8 mouse cellular contexts compared by ENCODE assay signal in the genomic region with DNA sequence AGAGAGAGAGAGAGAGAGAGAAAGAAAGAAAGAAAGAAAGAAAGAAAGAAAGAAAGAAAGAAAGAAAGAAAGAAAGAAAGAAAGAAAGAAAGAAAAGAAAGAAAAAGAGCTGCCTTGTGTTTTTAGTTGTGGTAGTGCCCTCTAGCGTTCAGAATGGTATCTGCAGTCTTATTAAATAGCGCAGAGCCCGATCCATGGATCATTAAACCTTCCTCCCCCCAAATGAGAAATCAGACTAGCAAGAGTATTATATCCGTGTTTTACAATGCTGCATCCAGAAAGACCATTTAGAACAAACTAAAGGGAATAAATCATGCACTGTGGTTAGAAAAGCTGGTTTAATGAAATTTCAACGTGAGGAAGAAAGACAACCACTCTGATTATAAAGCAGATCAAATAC. TPM values are rescaled to one million over a fixed set of nuclear protein-coding genes. Genes with fewer than 3 reads are reported as not detected.
DNase-seq lines count a peak whose midpoint lies in the region; TF ChIP-seq lines count a peak whose summit lies in the region.
"Had no signal": no experiment of that assay in that cellular context is flagged by ENCODE, and none has a peak within 500 bp of the region (broad histone marks: within the 10 kb centered on the region; RNA-seq: fewer than 3 reads in every experiment).

No protein-coding gene starts in this region.

- no peak overlapping the region for H3K27ac ChIP-seq in left cerebral cortex, adult 2 months
- H3K27ac ChIP-seq in MEL (ENCODE audit: control insufficient read depth, low read depth, low read length), result no peak overlapping the region

- H3K36me3 ChIP-seq in MEL (ENCODE audit: control insufficient read depth in 1 of 2, insufficient read depth in 2 of 2, low read length in 2 of 2), result no peaks in the 10 kb centered on the region

- TF ChIP-seq EP300 in MEL (IDR thresholded peaks at IDR 0.05; ENCODE audit: low read depth in 1 of 2, low read length in 2 of 2), result no peak

- no peak for TF ChIP-seq POLR2A in MEL (IDR thresholded peaks at IDR 0.05; ENCODE audit: control insufficient read depth in 1 of 2, insufficient read depth in 1 of 2, low read depth in 1 of 2, low read length in 2 of 2, poor library complexity in 1 of 2)

- H3K4me3 ChIP-seq in left cerebral cortex, adult 2 months, result no peak overlapping the region
- H3K4me3 ChIP-seq in MEL (ENCODE audit: control insufficient read depth in 1 of 2, insufficient read depth in 1 of 2, low read depth in 2 of 2, low read length in 2 of 2), result no peak overlapping the region
- H3K4me3 ChIP-seq: erythroblast, embryonic 14.5 days had no signal

- H3K9me3 ChIP-seq in MEL (replicated peaks; ENCODE audit: insufficient read depth, low read length), result no peaks in the 10 kb centered on the region

- H3K9ac ChIP-seq in MEL (ENCODE audit: control insufficient read depth, low read depth, low read length, poor library complexity, severe bottlenecking), result no peak overlapping the region

- no peaks in the 10 kb centered on the region for H3K27me3 ChIP-seq in MEL (ENCODE audit: control insufficient read depth in 1 of 2, insufficient read depth in 2 of 2, low read length in 2 of 2)

- H3K4me1 ChIP-seq in MEL (ENCODE audit: control insufficient read depth in 1 of 2, insufficient read depth in 2 of 2, low read length in 2 of 2), result no peaks in the 10 kb centered on the region

- peak; percentile 60 for TF ChIP-seq RAD21 in MEL (IDR thresholded peaks at IDR 0.05; ENCODE audit: low read depth, low read length)

- no peaks in the 10 kb centered on the region for H3K79me2 ChIP-seq in MEL (ENCODE audit: control insufficient read depth, insufficient read depth, low read length, poor library complexity)

- peak; percentile 65 for TF ChIP-seq CTCF in left cerebral cortex, adult 2 months (IDR thresholded peaks at IDR 0.05)
- peak; percentile 30 to 61 (median 51) for TF ChIP-seq CTCF in MEL (IDR thresholded peaks at IDR 0.05 in 2 of 3, conservative IDR thresholded peaks at IDR 0.05 in 1 of 3; ENCODE audit: control insufficient read depth in 1 of 3, insufficient read depth in 1 of 3, low read depth in 2 of 3, low read length in 3 of 3, poor library complexity in 1 of 3, severe bottlenecking in 1 of 3)

- intact Hi-C loops in left cerebral cortex, adult 2 months (cut with DNase I), result loop anchor here (2.0 to 10.0 kb wide), 4 partner anchors 215 to 1724 kb away; no protein-coding TSS in a partner anchor
- intact Hi-C loops in left cerebral cortex, postnatal 4 days (cut with DNase I), result loop anchor here (5.0 to 10.0 kb wide), 2 partner anchors 241 to 1714 kb away; no protein-coding TSS in a partner anchor

- no peak for DNase-seq in left cerebral cortex, adult 2 months (ENCODE audit: extremely low spot score in 1 of 2, low spot score in 2 of 2)
- DNase-seq in left cerebral cortex, postnatal 4 days, result no peak
- DNase-seq in MEL (ENCODE audit: low read depth, low spot score), result peak; percentile 44
- peak; percentile 16 for DNase-seq in c-Kit-positive CD71-positive TER-119-positive erythroid progenitor cells, embryonic 14.5 days (ENCODE audit: low spot score)
- peak; percentile 15 for DNase-seq in layer of hippocampus, adult 9-10 months (ENCODE audit: low spot score)
- no peak for DNase-seq in spleen, postnatal 4 days (ENCODE audit: low spot score in 2 of 2)
- no peak for DNase-seq in T-cell, adult 2 months (ENCODE audit: low spot score)

TF ChIP-seq in MEL, 35 proteins besides CTCF, POLR2A, EP300 and RAD21:
- TF ChIP-seq ZNF384 (IDR thresholded peaks at IDR 0.05; ENCODE audit: low read depth, low read length) (no peak), SMC3 (IDR thresholded peaks at IDR 0.05; ENCODE audit: low read depth, low read length) (peak; percentile 69), MYC (IDR thresholded peaks at IDR 0.05; ENCODE audit: low read depth, low read length) (no peak), MEF2A (IDR thresholded peaks at IDR 0.05; ENCODE audit: extremely low read depth, insufficient replicate concordance, low read depth, low read length, poor library complexity, severe bottlenecking) (no peak), CHD1 (IDR thresholded peaks at IDR 0.05; ENCODE audit: low read depth, low read length) (no peak), CHD2 (IDR thresholded peaks at IDR 0.05; ENCODE audit: low read length) (no peak), ETS1 (IDR thresholded peaks at IDR 0.05; ENCODE audit: low read depth, low read length) (no peak), USF1 (IDR thresholded peaks at IDR 0.05; ENCODE audit: low read depth, low read length) (no peak), UBTF (IDR thresholded peaks at IDR 0.05; ENCODE audit: borderline replicate concordance, insufficient read depth, low read depth, low read length) (no peak), JUND (IDR thresholded peaks at IDR 0.05; ENCODE audit: low read depth, low read length) (no peak), GATA1 (IDR thresholded peaks at IDR 0.05; ENCODE audit: low read depth, low read length) (no peak), USF2 (IDR thresholded peaks at IDR 0.05; ENCODE audit: borderline replicate concordance in 1 of 2, insufficient read depth in 1 of 2, low read depth in 1 of 2, low read length in 2 of 2) (no peak), MYB (IDR thresholded peaks at IDR 0.05; ENCODE audit: low read depth, low read length) (no peak), MXI1 (IDR thresholded peaks at IDR 0.05; ENCODE audit: low read depth, low read length) (no peak), TAL1 (IDR thresholded peaks at IDR 0.05; ENCODE audit: low read length) (no peak), RCOR1 (IDR thresholded peaks at IDR 0.05; ENCODE audit: low read depth, low read length) (no peak), ZC3H11A (IDR thresholded peaks at IDR 0.05; ENCODE audit: low read depth, low read length) (peak; percentile 52)
TF ChIP-seq in MEL: peak in this region for 2.

RNA-seq across cellular contexts. Expression of gene Atic, which starts 51.1 kb away (rescaled TPM):
- total RNA-seq in left cerebral cortex, adult 2 months (2021), result 10 to 100 TPM; 28.6 to 33.8 TPM
- 10 to 100 TPM; 55.5 to 60.7 TPM for total RNA-seq in left cerebral cortex, postnatal 4 days (2021)
- 173 and 190 TPM in 2 replicates for total RNA-seq in MEL (2012; rRNA removed)
- 100 to 1,000 TPM in 1 of 2 experiments, not detected in 1; 221 TPM for polyA plus RNA-seq in MEL (2012; ENCODE audit: insufficient read depth in 1 of 2, insufficient read length in 2 of 2, low read depth in 1 of 2, low replicate concordance in 2 of 2, missing spikeins in 1 of 2)

Comparison
In these comparisons a context has a peak if more than half of its experiments do, and no peak if none do; other contexts are left out.
1. DNase-seq: peak in MEL (single experiment), c-Kit-positive CD71-positive TER-119-positive erythroid progenitor cells, embryonic 14.5 days (single experiment) and layer of hippocampus, adult 9-10 months (single experiment); none in left cerebral cortex, adult 2 months (0 of 2), left cerebral cortex, postnatal 4 days (single experiment), spleen, postnatal 4 days (0 of 2) and T-cell, adult 2 months (single experiment).